Mouse (Mus musculus) spleen, adult 2 months (tissue): ENCODE measurements around the gene Dnal1. TPM values are rescaled to one million over a fixed set of nuclear protein-coding genes. Genes with fewer than 3 reads are reported as not detected.

Experiments used
- DNase-seq, 2 experiments: peaks; one replicate each; pipeline versions ENCODE4 v3.0.0 to v3.0.0-alpha.2; 2012 to 2021; ENCODE audit warnings: low spot score in 2 of 2, low read depth in 1 of 2
- H3K27ac ChIP-seq: fragments of 200-500 bp; 2 replicates; pipeline ENCODE4 v1.5.1; 2012; ENCODE audit warnings: low read length, inconsistent platforms; ENCODE audit not compliant: insufficient read depth
- H3K27me3 ChIP-seq: fragments of 200-500 bp; 2 replicates; pipeline ENCODE4 v1.6.1; 2012; ENCODE audit warnings: mild to moderate bottlenecking, moderate library complexity, low read length, inconsistent platforms; ENCODE audit not compliant: control insufficient read depth, insufficient read depth
- H3K36me3 ChIP-seq: fragments of 200-500 bp; 2 replicates; pipeline ENCODE4 v1.6.1; 2012; ENCODE audit warnings: mild to moderate bottlenecking, low read length, inconsistent platforms; ENCODE audit not compliant: control insufficient read depth, insufficient read depth
- H3K4me1 ChIP-seq: fragments of 200-500 bp; 2 replicates; pipeline ENCODE4 v1.6.1; 2011; ENCODE audit warnings: inconsistent platforms; ENCODE audit not compliant: control insufficient read depth, insufficient read depth, insufficient read length
- H3K4me3 ChIP-seq: fragments of 200-500 bp; 2 replicates; pipeline ENCODE4 v1.5.1; 2011; ENCODE audit warnings: mild to moderate bottlenecking, inconsistent platforms; ENCODE audit not compliant: insufficient read depth, insufficient read length; ENCODE audit errors: extremely low read depth
- CTCF ChIP-seq: fragments of 200-500 bp; IDR thresholded peaks from 2 replicates; pipeline ENCODE4 v1.5.1; 2011; ENCODE audit warnings: mild to moderate bottlenecking, inconsistent platforms; ENCODE audit not compliant: insufficient read depth, insufficient read length, insufficient replicate concordance; ENCODE audit errors: extremely low read depth
- POLR2A ChIP-seq: fragments of 200-500 bp; IDR thresholded peaks from 2 replicates; pipeline ENCODE4 v1.6.1; 2011; ENCODE audit warnings: low read depth, low read length, inconsistent platforms
- WGBS: fragments of 180-500 bp; shearing (Covaris S2); methylation state at CpG from one replicate; pipeline ENCODE4 v1.1.7; 2018; 5-methylcytosine and 5-hydroxymethylcytosine counted together
- polyA plus RNA-seq: library from polyadenylated mRNA; depleted of rRNA; stranded (reverse); fragments of >200 nt; gene quantifications from 2 replicates; pipeline ENCODE4 v1.2.3, GENCODE M21; 2012

The Dnal1 gene
- polyA plus RNA-seq, 1 experiment, result 0.88 TPM

- Histone ChIP-seq H3K27ac (no peak overlapping the region), H3K36me3 (peaks cover 59% of the 10 kb centered on the region), H3K27me3 (no peaks in the 10 kb centered on the region), H3K4me1 (no peaks in the 10 kb centered on the region), H3K4me3 (no peak overlapping the region)
- no peak for TF ChIP-seq CTCF
- no peak for TF ChIP-seq POLR2A
- no peak for DNase-seq
- WGBS, result 74% methylated on average over 8 of the region's 8 CpGs
Observed at GRCm38 (mm10) chr12:84161116-84161515, 47.0 kb downstream of the Dnal1 start.

DNA sequence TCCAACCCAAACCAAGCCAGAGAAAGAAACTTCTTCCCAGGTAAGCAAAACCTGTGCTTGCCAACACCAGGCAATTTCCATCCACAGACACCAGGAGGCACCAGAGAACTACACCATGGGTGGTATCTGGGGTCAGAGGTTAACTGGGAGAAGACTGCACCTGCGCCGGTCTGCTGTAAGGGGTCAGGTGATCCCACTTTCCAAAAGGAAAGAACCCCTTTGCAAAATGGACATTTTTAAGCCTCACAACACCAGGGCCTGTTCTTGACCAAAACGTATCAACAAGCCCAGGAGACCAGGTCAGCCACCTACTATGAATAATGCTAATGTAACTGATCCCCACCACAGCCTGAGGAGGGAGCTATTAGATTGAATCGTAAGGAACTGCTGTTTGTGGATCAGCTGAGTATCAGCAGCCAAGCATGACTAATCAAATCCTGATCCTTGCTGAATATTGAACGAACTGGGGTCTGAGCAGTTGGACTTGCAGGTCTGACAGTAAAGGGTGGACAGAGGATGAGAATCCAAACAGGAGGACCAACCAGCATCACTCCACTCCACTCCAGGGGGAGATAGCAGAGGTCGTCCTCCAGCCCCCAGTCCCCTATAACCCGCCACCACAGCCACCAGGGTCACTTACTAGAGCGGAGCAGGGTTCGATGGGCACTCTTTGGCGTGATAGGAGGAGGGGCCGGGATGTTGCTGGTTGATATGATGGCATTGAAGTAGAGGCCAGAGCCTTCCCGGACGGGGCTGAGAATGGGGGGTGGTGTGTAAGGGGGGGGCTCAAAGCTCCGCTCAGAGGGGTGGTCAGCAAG, 47.7 kb downstream of the Dnal1 start:
- TF ChIP-seq CTCF (peak; percentile 56; the same call in 1 of the 2 replicates), POLR2A (no peak)
- Histone ChIP-seq H3K27me3 (no peaks in the 10 kb centered on the region), H3K4me3 (no peak overlapping the region), H3K4me1 (no peaks in the 10 kb centered on the region), H3K27ac (no peak overlapping the region), H3K36me3 (peaks cover 52% of the 10 kb centered on the region)
- WGBS, result 89% methylated on average over 14 of the region's 14 CpGs
- peak in 1 of 2 experiments; percentile 25 for DNase-seq

GRCm38 (mm10) chr12:84163133-84163532, 49.0 kb downstream of the Dnal1 start:
- H3K4me3 ChIP-seq, result no peak overlapping the region
- TF ChIP-seq CTCF, result peak; percentile 77; the same call in 1 of the 2 replicates
- no peak for TF ChIP-seq POLR2A
- peak; percentile 33 to 63 for DNase-seq
- no peaks in the 10 kb centered on the region for H3K27me3 ChIP-seq
- H3K36me3 ChIP-seq, result peaks cover 41% of the 10 kb centered on the region
- WGBS, result 53% methylated on average over 9 of the region's 9 CpGs
- H3K4me1 ChIP-seq, result no peaks in the 10 kb centered on the region
- no peak overlapping the region for H3K27ac ChIP-seq

- no peak for DNase-seq
- H3K27me3 ChIP-seq, result no peaks in the 10 kb centered on the region
- no peak for TF ChIP-seq POLR2A
- no peak for TF ChIP-seq CTCF
- peaks cover 40% of the 10 kb centered on the region for H3K36me3 ChIP-seq
- no peak overlapping the region for H3K4me3 ChIP-seq
- WGBS, result 89% methylated on average over 11 of the region's 11 CpGs
- no peak overlapping the region for H3K27ac ChIP-seq
- H3K4me1 ChIP-seq, result no peaks in the 10 kb centered on the region
Observed at GRCm38 (mm10) chr12:84163586-84164110, 49.5 kb downstream of the Dnal1 start.

- H3K27ac ChIP-seq, result no peak overlapping the region
- TF ChIP-seq POLR2A (no peak), CTCF (no peak)
- H3K27me3 ChIP-seq, result no peaks in the 10 kb centered on the region
- WGBS, result 73% methylated on average over 8 of the region's 8 CpGs
- DNase-seq, result no peak
- H3K36me3 ChIP-seq, result peaks cover 19% of the 10 kb centered on the region
- no peak overlapping the region for H3K4me3 ChIP-seq
- H3K4me1 ChIP-seq, result no peaks in the 10 kb centered on the region
Observed at GRCm38 (mm10) chr12:84165631-84166373, 51.6 kb downstream of the Dnal1 start.

- Histone ChIP-seq H3K27me3 (no peaks in the 10 kb centered on the region), H3K4me1 (peaks cover 20% of the 10 kb centered on the region), H3K4me3 (no peak overlapping the region), H3K27ac (peak overlapping the region; percentile 8; the same call in 1 of the 2 replicates), H3K36me3 (peaks cover 28% of the 10 kb centered on the region)
- TF ChIP-seq CTCF, result no peak
- TF ChIP-seq POLR2A, result no peak
- DNase-seq, result no peak
- WGBS, result 75% methylated on average over 10 of the region's 10 CpGs
Observed at GRCm38 (mm10) chr12:84170610-84171009, 56.4 kb downstream of the Dnal1 start.
